Mouse (Mus musculus) embryonic facial prominence, embryonic 10.5 days (tissue): ENCODE results near the gene H1foo. TPM values are rescaled to one million over a fixed set of nuclear protein-coding genes. Genes with fewer than 3 reads are reported as not detected.
A peak's percentile ranks its signal among the peaks of the same experiment; 100 is the strongest.

Experiments
- DNase-seq: peaks from one replicate; pipeline ENCODE4 v3.0.0-alpha.2; 2017; ENCODE audit warnings: low spot score
- H3K27ac ChIP-seq: fragments of 300-500 bp; sonication (generic); replicated peaks from 2 replicates; pipeline ENCODE4 v1.5.1; 2016; ENCODE audit warnings: mild to moderate bottlenecking
- H3K27me3 ChIP-seq: fragments of 300-500 bp; sonication (generic); replicated peaks from 2 replicates; pipeline ENCODE4 v1.6.1; 2016; ENCODE audit warnings: low read depth, mild to moderate bottlenecking; ENCODE audit not compliant: poor library complexity, severe bottlenecking
- H3K36me3 ChIP-seq: fragments of 300-500 bp; sonication (generic); replicated peaks from 2 replicates; pipeline ENCODE4 v1.6.1; 2016; ENCODE audit warnings: mild to moderate bottlenecking, moderate library complexity
- H3K4me1 ChIP-seq: fragments of 300-500 bp; sonication (generic); 2 replicates; pipeline ENCODE4 v1.6.1; 2016
- H3K4me3 ChIP-seq: fragments of 300-500 bp; sonication (generic); 2 replicates; pipeline ENCODE4 v1.5.1; 2016; ENCODE audit warnings: mild to moderate bottlenecking, moderate library complexity
- H3K9me3 ChIP-seq: fragments of 300-500 bp; sonication (generic); 2 replicates; pipeline ENCODE4 v1.6.1; 2016; ENCODE audit warnings: mild to moderate bottlenecking
- WGBS: fragments of 180-500 bp; shearing (Covaris S2); methylation state at CpG from one replicate; pipeline ENCODE4 v1.1.7; 2016; 5-methylcytosine and 5-hydroxymethylcytosine counted together
- polyA plus RNA-seq: library from polyadenylated mRNA; unstranded; fragments of >200 nt; fragmentation: Nextera tagmentation; extraction: Ambion mirVana; gene quantifications from 2 replicates; pipeline ENCODE4 v1.2.1, GENCODE M21; 2016

The H1foo gene
- polyA plus RNA-seq, 1 experiment from 2014 or later, result not detected

DNA sequence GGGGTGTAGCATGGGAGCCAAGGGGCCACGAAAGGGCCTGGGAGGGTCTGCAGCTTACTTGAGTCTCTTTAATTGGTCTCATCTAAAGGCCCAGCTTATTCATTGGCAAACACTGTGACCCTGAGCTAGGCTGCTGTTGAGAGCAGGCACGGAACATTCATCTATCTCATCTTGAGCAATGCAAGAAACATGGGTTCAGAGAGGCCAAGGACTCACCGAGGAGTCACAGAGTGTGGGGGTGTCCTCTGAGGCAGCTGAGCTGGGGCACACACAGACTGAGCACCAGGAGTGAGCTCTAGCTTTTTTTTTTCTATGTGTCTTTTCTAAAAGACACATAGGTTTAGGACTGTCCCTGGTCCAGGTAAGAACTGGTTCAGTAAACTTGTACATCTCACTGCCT lies 12.3 kb upstream of the H1foo start:
- 93% methylated on average over 3 of the region's 3 CpGs for WGBS
- Histone ChIP-seq H3K27me3 (no peaks in the 10 kb centered on the region), H3K4me3 (no peak overlapping the region), H3K4me1 (peaks cover 37% of the 10 kb centered on the region), H3K9me3 (no peaks in the 10 kb centered on the region), H3K27ac (no peak overlapping the region), H3K36me3 (no peaks in the 10 kb centered on the region)
- no peak for DNase-seq

DNA sequence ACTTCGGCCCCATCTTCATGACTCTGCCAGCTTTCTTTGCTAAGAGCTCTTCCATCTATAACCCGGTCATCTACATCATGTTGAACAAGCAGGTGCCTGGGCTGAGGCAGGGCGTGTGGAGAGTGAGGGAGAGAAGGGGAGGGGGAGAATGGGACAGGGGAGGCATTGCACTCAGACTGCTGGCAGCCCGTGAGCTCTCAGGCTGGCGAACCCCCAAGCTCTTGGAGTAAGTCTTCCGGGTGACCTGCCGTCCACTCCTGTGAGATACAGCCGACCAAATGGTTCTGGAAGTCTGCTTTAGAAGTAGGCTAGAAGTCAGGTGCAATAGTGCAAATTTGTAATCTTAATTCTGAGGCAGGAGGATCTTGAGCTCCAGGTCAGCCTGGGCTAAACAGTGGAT lies 9.2 kb upstream of the H1foo start:
- no peak for DNase-seq
- H3K9me3 ChIP-seq, result no peaks in the 10 kb centered on the region
- no peaks in the 10 kb centered on the region for H3K36me3 ChIP-seq
- H3K4me3 ChIP-seq, result no peak overlapping the region
- 90% methylated on average over 8 of the region's 8 CpGs for WGBS
- no peaks in the 10 kb centered on the region for H3K27me3 ChIP-seq
- no peak overlapping the region for H3K27ac ChIP-seq
- H3K4me1 ChIP-seq, result peaks cover 14% of the 10 kb centered on the region; the same call in 1 of the 2 replicates

DNA sequence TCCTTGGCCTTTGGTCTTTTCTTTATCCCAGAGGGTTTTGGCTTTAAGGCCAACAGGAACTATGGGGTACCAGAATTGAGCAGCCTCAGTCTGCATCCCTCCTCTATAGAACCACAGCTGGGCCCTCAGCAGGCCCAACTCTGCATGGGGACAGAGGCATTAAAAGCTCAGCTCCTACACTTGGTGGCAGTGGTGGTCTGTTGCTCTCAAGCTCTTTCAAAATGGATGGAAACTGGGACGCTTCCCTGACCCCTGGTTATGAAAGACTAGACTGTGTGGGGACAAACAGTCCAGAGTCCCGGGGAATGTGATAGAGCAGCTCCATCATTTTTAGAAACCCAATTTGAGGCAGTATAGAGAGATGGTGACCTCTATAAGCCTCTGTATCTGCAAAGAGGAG lies 6.7 kb upstream of the H1foo start:
- H3K27ac ChIP-seq, result no peak overlapping the region
- WGBS, result 87% methylated on average over 2 of the region's 2 CpGs
- no peaks in the 10 kb centered on the region for H3K36me3 ChIP-seq
- no peaks in the 10 kb centered on the region for H3K9me3 ChIP-seq
- DNase-seq, result no peak
- H3K4me3 ChIP-seq, result no peak overlapping the region
- H3K4me1 ChIP-seq, result peaks cover 16% of the 10 kb centered on the region
- peaks cover 8% of the 10 kb centered on the region; the same call in 1 of the 2 replicates for H3K27me3 ChIP-seq

DNA sequence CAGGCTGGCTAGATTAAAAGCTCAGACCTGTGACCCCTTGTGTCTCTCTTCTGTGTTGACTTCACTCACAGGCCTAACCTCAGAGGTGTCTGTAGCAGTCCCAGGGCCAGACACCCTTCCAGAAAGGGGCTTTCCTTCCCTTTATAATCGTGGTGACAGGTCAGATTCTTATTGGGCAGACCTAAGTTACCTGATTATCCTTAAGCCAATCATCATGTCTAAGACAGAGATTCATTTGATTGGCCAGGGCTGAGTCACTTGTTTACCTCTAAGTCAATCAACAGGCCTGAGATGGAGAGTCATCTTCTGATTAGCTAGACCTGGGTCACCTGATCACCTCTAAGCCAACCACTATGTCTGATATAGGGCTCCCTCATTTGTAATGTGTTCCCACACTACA lies 5.9 kb upstream of the H1foo start:
- Histone ChIP-seq H3K4me3 (no peak overlapping the region), H3K27ac (no peak overlapping the region), H3K36me3 (no peaks in the 10 kb centered on the region), H3K27me3 (peaks cover 8% of the 10 kb centered on the region; the same call in 1 of the 2 replicates), H3K4me1 (peaks cover 16% of the 10 kb centered on the region), H3K9me3 (no peaks in the 10 kb centered on the region)
- DNase-seq, result no peak
- whole genome bisulfite sequencing, result 76% methylated on average over 1 of the region's 1 CpGs

DNA sequence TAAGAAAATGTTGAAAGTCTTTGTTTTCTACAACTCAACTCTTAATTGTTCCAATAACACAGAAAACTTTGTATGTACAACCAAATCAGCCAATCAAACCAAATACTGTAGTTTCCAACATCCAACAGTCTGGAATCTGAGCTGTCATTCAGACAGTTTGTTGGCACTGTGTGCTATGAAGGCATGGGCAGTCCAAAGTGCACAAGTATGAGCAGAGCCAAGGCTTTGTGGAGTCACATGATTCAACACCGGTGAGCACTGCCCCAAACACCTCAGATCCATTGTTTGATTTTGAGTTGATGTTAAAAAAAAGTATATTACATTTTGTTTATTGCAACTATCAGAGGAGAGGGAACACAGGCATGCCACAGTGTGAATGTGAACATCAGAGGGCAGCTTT lies 4.1 kb upstream of the H1foo start:
- H3K27me3 ChIP-seq, result peaks cover 8% of the 10 kb centered on the region; the same call in 1 of the 2 replicates
- no peaks in the 10 kb centered on the region for H3K36me3 ChIP-seq
- WGBS, result 95% methylated on average over 1 of the region's 1 CpGs
- no peak overlapping the region for H3K27ac ChIP-seq
- peaks cover 16% of the 10 kb centered on the region for H3K4me1 ChIP-seq
- H3K9me3 ChIP-seq, result no peaks in the 10 kb centered on the region
- DNase-seq, result no peak
- H3K4me3 ChIP-seq, result no peak overlapping the region

DNA sequence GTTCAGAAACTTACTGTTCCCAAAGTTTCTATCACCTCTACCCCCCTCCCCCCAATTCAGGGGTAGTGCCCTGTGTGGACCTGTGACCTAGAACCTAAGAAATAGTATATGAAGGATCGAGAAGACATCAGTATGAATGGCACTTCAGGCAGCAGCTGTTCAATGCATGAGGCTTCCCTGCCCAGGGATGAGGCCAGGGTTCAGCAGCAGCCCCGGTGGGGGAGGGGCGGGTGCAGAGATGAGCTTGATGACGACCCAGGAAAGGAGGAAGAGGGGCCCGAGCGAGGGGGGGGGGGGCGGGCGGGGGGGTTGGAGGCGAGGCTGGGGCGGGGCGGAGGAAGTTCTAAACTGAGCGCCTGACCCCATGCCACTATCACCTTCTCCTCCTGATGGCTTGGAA lies 3.6 kb upstream of the H1foo start:
- Histone ChIP-seq H3K36me3 (no peaks in the 10 kb centered on the region), H3K4me1 (peaks cover 16% of the 10 kb centered on the region), H3K27ac (no peak overlapping the region; the same call in 1 of the 2 replicates), H3K27me3 (peaks cover 8% of the 10 kb centered on the region; the same call in 1 of the 2 replicates), H3K4me3 (no peak overlapping the region), H3K9me3 (no peaks in the 10 kb centered on the region)
- DNase-seq, result peak; percentile 46
- WGBS, result 8% methylated on average over 10 of the region's 12 CpGs

DNA sequence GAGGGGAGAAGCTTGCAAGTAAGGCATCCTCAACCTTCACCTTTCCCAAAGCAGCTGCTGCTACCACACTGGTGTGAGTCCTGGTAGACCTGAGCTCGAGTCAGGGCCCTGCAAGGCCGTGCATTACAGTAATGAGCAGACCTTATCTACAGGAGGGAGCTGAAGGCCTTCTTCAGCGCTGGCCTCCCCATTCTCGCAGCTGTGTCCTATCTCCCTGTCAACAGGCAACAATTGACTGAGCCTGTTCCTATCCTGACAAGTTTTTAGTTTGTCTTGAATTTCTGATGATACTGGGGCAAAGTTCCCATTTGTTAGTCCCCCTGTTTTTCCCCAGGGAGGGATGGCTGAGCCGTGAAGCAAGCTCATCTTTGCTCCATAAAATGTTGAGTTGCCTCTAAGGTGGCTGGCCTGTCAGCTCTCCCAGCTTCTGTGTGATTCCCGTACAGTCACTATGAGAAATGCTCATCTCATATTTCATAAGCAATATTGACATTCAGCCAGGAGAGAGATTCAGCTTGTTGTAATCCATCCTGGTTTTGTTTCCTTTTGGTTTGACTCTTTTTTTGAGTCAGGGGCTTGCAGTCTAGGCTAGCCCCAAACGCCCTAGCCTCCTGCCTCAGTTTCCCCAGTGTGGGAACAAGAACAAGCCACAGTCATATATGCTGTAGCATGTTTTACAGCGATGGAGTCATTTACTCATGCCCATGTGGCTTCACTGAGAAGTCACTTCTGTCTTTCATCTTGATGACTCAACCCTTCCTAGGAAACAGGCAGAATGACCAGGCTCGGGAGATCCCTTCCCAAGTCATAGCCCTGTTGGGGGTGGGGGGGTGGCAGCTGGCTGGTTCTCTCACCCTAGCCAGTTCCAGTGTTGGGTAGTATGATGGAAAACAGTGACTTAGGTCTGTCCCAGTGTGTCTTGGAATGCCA lies 975 bp upstream of the H1foo start:
- no peaks in the 10 kb centered on the region for H3K36me3 ChIP-seq
- H3K9me3 ChIP-seq, result no peaks in the 10 kb centered on the region
- H3K27me3 ChIP-seq, result peaks cover 8% of the 10 kb centered on the region; the same call in 1 of the 2 replicates
- peaks cover 23% of the 10 kb centered on the region for H3K4me1 ChIP-seq
- DNase-seq, result no peak
- H3K27ac ChIP-seq, result no peak overlapping the region
- 83% methylated on average over 9 of the region's 9 CpGs for WGBS
- no peak overlapping the region for H3K4me3 ChIP-seq

DNA sequence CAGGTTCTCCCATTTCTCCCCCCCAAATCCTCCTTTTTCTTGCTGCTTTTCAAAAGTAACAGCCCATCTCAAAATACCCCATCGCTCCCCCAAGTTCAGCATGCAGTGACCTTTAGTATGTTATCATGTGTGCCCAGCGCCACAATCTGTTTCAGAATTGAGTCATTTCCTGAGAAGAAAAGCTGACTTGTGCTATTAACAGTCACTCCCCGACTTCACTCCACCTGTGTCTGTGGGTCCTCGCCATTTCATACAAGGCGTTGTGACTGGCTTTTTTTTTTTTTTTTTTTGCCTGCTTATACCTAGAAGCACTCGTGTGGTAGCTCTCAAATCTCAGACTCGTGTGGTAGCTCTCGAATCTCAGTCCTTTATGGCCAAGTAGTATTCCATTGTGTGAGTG lies 895 bp downstream of the H1foo start:
- no peak for DNase-seq
- 85% methylated on average over 8 of the region's 8 CpGs for WGBS
- Histone ChIP-seq H3K27me3 (peaks cover 8% of the 10 kb centered on the region; the same call in 1 of the 2 replicates), H3K4me3 (no peak overlapping the region), H3K4me1 (peaks cover 18% of the 10 kb centered on the region), H3K36me3 (no peaks in the 10 kb centered on the region), H3K27ac (no peak overlapping the region), H3K9me3 (no peaks in the 10 kb centered on the region)

DNA sequence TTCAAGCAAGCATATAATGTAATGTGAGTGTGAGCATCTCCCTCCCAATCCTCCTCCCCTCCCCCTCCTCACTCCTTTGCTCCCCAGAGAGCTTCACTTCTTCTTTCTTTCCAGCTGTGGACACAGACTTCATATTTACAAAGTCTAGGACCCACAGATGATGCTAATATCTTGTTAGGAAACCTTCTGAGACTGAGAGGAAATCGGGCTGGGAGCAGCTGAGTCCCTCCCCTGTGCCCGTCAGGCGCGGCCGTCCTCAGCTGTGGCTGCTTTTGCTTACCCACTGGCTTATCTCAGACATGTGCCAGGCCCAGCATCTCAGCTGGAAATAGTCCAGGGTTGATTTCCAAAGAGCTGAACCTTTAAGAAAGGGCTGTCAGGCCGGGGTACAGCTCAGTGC lies 1.7 kb downstream of the H1foo start:
- no peaks in the 10 kb centered on the region for H3K36me3 ChIP-seq
- H3K27me3 ChIP-seq, result peaks cover 8% of the 10 kb centered on the region; the same call in 1 of the 2 replicates
- peaks cover 10% of the 10 kb centered on the region for H3K4me1 ChIP-seq
- H3K9me3 ChIP-seq, result no peaks in the 10 kb centered on the region
- no peak for DNase-seq
- WGBS, result 69% methylated on average over 6 of the region's 6 CpGs
- H3K4me3 ChIP-seq, result no peak overlapping the region
- no peak overlapping the region; the same call in 1 of the 2 replicates for H3K27ac ChIP-seq

DNA sequence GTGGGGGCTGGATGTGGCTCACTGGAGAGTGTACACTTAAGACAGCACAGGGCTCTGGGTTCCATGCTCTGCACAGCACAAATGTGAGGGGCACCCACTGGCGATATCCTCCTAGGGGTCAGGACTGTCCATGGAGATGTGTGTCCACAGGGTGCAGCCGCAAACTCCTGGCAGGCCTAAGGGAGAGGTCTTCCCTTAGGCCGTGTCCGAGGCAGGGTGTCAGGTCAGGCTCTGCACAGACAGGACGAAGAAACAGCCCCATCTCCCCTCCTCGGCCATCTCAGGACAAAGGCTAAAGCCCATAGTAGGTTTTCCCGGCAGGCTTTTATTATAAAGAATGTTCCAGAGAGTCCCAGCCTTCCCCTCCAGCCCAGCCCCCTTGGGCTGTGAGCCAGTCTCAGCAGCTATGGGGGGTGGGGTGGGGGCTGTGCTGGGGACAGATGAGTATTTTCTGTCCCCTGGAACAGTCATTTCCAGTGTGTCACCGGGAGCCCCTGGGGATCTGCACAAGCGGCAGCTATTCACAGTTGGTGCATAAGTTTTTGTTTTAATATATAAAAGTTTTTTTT lies 9.9 kb downstream of the H1foo start:
- no peaks in the 10 kb centered on the region for H3K27me3 ChIP-seq
- 0 out of 2 replicates have a peak overlapping the region, but pooled peaks have one; percentile 16 for H3K27ac ChIP-seq
- peaks cover 52% of the 10 kb centered on the region for H3K4me1 ChIP-seq
- no peaks in the 10 kb centered on the region for H3K9me3 ChIP-seq
- H3K4me3 ChIP-seq, result no peak overlapping the region
- DNase-seq, result no peak
- H3K36me3 ChIP-seq, result peaks cover 7% of the 10 kb centered on the region; the same call in 1 of the 2 replicates
- WGBS, result 83% methylated on average over 9 of the region's 9 CpGs

DNA sequence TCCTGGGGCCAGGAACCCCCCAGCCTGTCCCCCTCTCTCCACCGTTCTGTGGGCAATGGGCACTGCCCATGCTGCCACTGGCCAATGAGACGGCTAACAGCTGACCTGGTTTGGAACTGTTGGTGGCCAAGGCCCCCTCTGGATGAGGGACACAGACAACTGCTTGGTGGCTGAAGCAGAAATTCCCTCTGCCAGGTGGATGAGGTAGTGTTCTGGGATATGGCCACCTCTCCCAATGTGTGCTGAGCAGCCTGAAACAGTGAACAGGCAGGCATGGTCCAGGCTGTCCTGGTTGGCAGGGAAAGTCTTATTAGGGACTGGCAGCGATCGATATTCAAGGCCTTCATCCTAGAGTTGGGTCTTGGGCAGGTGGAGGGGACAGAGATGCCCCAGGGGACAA lies 10.4 kb downstream of the H1foo start:
- peak overlapping the region; percentile 8; the same call in 1 of the 2 replicates for H3K27ac ChIP-seq
- 85% methylated on average over 4 of the region's 4 CpGs for WGBS

DNA sequence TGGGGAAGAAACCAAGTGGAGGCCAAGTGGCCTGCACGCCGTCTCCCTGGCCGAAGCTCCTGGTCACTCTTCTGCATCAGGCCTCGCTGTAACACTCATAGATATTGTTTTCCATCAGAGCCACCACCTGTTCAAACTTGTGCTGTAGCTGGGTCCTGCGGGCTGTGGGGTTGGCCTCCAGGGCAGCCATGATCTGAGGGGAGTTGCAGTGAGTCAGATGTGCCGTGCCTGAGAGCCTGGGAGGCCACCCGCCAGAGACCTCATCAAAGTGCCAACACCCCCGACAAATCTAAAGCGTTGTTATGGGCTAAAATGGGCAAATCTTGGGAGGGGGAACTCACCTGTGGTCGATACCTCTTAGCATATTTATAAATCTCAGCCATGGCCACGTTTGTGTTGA lies 10.9 kb downstream of the H1foo start:
- peaks cover 61% of the 10 kb centered on the region for H3K4me1 ChIP-seq

More for the DNA sequence above, 10.4 kb downstream of the H1foo start:
- no peak for DNase-seq
- peaks cover 8% of the 10 kb centered on the region for H3K36me3 ChIP-seq
- no peaks in the 10 kb centered on the region for H3K9me3 ChIP-seq
- no peak overlapping the region for H3K4me3 ChIP-seq
- H3K27me3 ChIP-seq, result no peaks in the 10 kb centered on the region
- H3K4me1 ChIP-seq, result peaks cover 56% of the 10 kb centered on the region

More for the DNA sequence above, 10.9 kb downstream of the H1foo start:
- DNase-seq, result no peak
- WGBS, result 84% methylated on average over 11 of the region's 11 CpGs
- Histone ChIP-seq H3K4me3 (no peak overlapping the region), H3K27ac (peak overlapping the region; percentile 8; the same call in 1 of the 2 replicates), H3K27me3 (no peaks in the 10 kb centered on the region), H3K9me3 (no peaks in the 10 kb centered on the region), H3K36me3 (peaks cover 13% of the 10 kb centered on the region)
